Mouse (Mus musculus) megakaryocyte, embryonic 14.5 days (primary cell): Measurements from ENCODE around the gene Mamdc4. TPM values are rescaled to one million over a fixed set of nuclear protein-coding genes. Genes with fewer than 3 reads are reported as not detected.

ENCODE experiments used
- H3K27me3 ChIP-seq: replicated peaks from 2 replicates; pipeline ENCODE3; 2012; ENCODE audit warnings: inconsistent platforms
- H3K36me3 ChIP-seq: replicated peaks from 2 replicates; pipeline ENCODE3; 2012; ENCODE audit warnings: low read length, inconsistent platforms, mixed read lengths
- H3K4me1 ChIP-seq: 2 replicates; pipeline ENCODE4 v1.6.1; 2012; ENCODE audit warnings: inconsistent platforms
- H3K4me3 ChIP-seq: replicated peaks from 2 replicates; pipeline ENCODE3; 2012; ENCODE audit warnings: moderate library complexity, mild to moderate bottlenecking, inconsistent platforms
- H3K9me3 ChIP-seq: 2 replicates; pipeline ENCODE4 v1.6.1; 2012; ENCODE audit warnings: inconsistent platforms
- FLI1 ChIP-seq: IDR thresholded peaks from 2 replicates; pipeline ENCODE4 v1.6.1; 2012; ENCODE audit warnings: low read length, inconsistent platforms, mixed read lengths
- GATA1 ChIP-seq: IDR thresholded peaks from 3 replicates; pipeline ENCODE4 v1.6.1; 2012; ENCODE audit warnings: mixed read lengths, low read length, inconsistent platforms, borderline replicate concordance
- polyA plus RNA-seq: library from polyadenylated mRNA; stranded (reverse); fragments of >175 nt; gene quantifications from 2 replicates; pipeline ENCODE4 v1.2.3, GENCODE M21; 2012; ENCODE audit warnings: low replicate concordance; ENCODE audit not compliant: insufficient read depth

Mamdc4 gene
- polyA plus RNA-seq, 1 experiment = 0.75 TPM

GRCm38 (mm10) chr2:25549021-25549991 is 25.3 kb downstream of the Mamdc4 start:
- peaks cover 69% of the 10 kb centered on the region for H3K4me1 ChIP-seq
- peaks cover 10% of the 10 kb centered on the region for H3K36me3 ChIP-seq
- H3K4me3 ChIP-seq = peak overlapping the region; percentile 86
- no peak for TF ChIP-seq GATA1
- TF ChIP-seq FLI1 = no peak
- H3K27me3 ChIP-seq = no peaks in the 10 kb centered on the region
- H3K9me3 ChIP-seq = no peaks in the 10 kb centered on the region

GRCm38 (mm10) chr2:25546811-25547491 is 27.7 kb downstream of the Mamdc4 start, which contains the start of gene Traf2:
Gene Traf2, minus strand, starts transcription at chr2:25546940.
- Histone ChIP-seq H3K9me3 (no peaks in the 10 kb centered on the region), H3K27me3 (no peaks in the 10 kb centered on the region), H3K4me1 (peaks cover 72% of the 10 kb centered on the region), H3K4me3 (peak within 1 kb of the TSS; percentile 98), H3K36me3 (peaks cover 27% of the 10 kb centered on the region)
- TF ChIP-seq FLI1 = no peak
- no peak for TF ChIP-seq GATA1

- Histone ChIP-seq H3K36me3 (peaks cover 31% of the 10 kb centered on the region), H3K4me1 (peaks cover 76% of the 10 kb centered on the region)
These were observed 28.4 kb downstream of the Mamdc4 start for GRCm38 (mm10) chr2:25545996-25546810.

GRCm38 (mm10) chr2:25541644-25542367 is 32.8 kb downstream of the Mamdc4 start:
- no peaks in the 10 kb centered on the region for H3K9me3 ChIP-seq
- H3K36me3 ChIP-seq = peaks cover 68% of the 10 kb centered on the region
- H3K4me1 ChIP-seq = peaks cover 52% of the 10 kb centered on the region
- peak overlapping the region; percentile 42 for H3K4me3 ChIP-seq
- TF ChIP-seq FLI1 = no peak
- TF ChIP-seq GATA1 = no peak
- no peaks in the 10 kb centered on the region for H3K27me3 ChIP-seq

More at GRCm38 (mm10) chr2:25545996-25546810, 28.4 kb downstream of the Mamdc4 start:
- no peak for TF ChIP-seq FLI1
- TF ChIP-seq GATA1 = no peak
- H3K9me3 ChIP-seq = no peaks in the 10 kb centered on the region
- peak overlapping the region; percentile 98 for H3K4me3 ChIP-seq
- H3K27me3 ChIP-seq = no peaks in the 10 kb centered on the region

DNA sequence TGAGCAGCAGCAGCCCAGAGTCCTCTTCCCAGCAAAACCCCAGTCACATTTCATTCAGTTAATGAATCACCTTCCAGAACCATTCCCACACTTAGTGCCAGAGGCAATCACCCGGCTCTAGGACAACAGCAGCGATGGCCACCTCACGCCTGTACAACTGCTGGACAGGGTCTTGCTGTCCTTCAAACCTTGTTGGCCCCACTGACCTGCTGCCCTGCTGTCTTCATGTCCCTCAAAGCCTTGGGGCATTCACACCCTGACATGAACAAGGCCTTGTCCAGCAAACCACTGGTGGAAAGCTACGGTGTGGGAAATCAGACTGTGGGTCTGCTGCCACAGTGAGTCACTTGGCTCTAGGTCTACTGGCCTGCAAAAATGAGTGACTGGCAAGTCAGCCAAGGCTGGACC is 34.1 kb downstream of the Mamdc4 start:
- no peak overlapping the region for H3K4me3 ChIP-seq
- peaks cover 43% of the 10 kb centered on the region for H3K4me1 ChIP-seq
- no peak for TF ChIP-seq FLI1
- TF ChIP-seq GATA1 = no peak
- no peaks in the 10 kb centered on the region for H3K9me3 ChIP-seq
- no peaks in the 10 kb centered on the region for H3K27me3 ChIP-seq
- H3K36me3 ChIP-seq = peaks cover 81% of the 10 kb centered on the region

- peaks cover 87% of the 10 kb centered on the region for H3K36me3 ChIP-seq
- H3K27me3 ChIP-seq = no peaks in the 10 kb centered on the region
- no peak overlapping the region for H3K4me3 ChIP-seq
- peaks cover 25% of the 10 kb centered on the region for H3K4me1 ChIP-seq
- TF ChIP-seq FLI1 (no peak), GATA1 (no peak)
- H3K9me3 ChIP-seq = no peaks in the 10 kb centered on the region
These were observed 38.1 kb downstream of the Mamdc4 start for GRCm38 (mm10) chr2:25536531-25536930.

- no peaks in the 10 kb centered on the region for H3K9me3 ChIP-seq
- no peak overlapping the region for H3K4me3 ChIP-seq
- H3K4me1 ChIP-seq = peaks cover 15% of the 10 kb centered on the region
- no peaks in the 10 kb centered on the region for H3K27me3 ChIP-seq
- TF ChIP-seq FLI1 (no peak), GATA1 (no peak)
- peaks cover 93% of the 10 kb centered on the region for H3K36me3 ChIP-seq
These were observed 39.8 kb downstream of the Mamdc4 start for GRCm38 (mm10) chr2:25534866-25535182.

DNA sequence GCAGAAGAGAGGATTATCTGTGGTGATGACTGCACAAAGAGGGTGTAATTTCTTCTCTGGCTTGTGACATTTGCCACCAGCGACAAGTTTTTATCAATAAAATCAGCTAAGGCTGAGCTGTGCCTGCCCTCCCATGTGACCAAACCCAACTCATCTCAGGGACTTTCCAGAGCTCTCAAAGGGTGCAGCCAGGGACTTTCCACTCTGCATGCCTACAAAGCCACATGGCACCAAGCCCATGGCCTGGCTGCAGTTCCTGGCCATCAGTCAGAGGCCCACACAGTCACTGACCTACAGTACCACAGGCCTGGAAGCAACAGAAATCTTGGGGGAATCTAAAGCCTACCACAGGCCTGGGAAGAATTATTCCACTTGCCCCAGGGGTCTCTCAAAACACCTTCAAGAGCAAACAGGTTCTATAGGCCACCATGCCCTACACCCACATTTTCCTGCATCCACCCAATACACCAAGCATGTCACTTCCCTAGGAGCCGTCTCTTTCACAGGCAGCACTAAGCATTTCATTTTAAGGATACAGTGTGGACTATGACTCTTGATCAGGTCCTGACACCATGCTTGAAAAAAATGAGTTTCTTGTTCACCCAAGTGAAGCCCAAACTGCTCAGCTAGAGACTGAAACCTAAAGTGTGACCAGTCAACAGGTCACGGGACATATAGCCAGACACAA is 40.3 kb downstream of the Mamdc4 start:
- peaks cover 93% of the 10 kb centered on the region for H3K36me3 ChIP-seq
- H3K4me3 ChIP-seq = no peak overlapping the region
- TF ChIP-seq GATA1 (no peak), FLI1 (no peak)
- peaks cover 10% of the 10 kb centered on the region for H3K4me1 ChIP-seq
- H3K27me3 ChIP-seq = no peaks in the 10 kb centered on the region
- H3K9me3 ChIP-seq = no peaks in the 10 kb centered on the region
